Mouse (Mus musculus) lung, postnatal 0 days (tissue): ENCODE measurements around the gene Tango6. TPM values are rescaled to one million over a fixed set of nuclear protein-coding genes. Genes with fewer than 3 reads are reported as not detected.

Experiments
- ATAC-seq: fragments of 200-750 bp; cut with Nextera tagmentation; 2 replicates; pipeline ENCODE4 v1.8.0; 2017; ENCODE audit warnings: moderate library complexity
- DNase-seq: peaks from one replicate; pipeline ENCODE4 v3.0.0-alpha.2; 2016; ENCODE audit warnings: low spot score
- H3K27ac ChIP-seq: fragments of 300-500 bp; sonication (generic); 2 replicates; pipeline ENCODE4 v1.5.1; 2014; ENCODE audit warnings: antibody characterized with exemption, mild to moderate bottlenecking, low read length, mixed read lengths
- H3K27me3 ChIP-seq: fragments of 300-500 bp; sonication (generic); replicated peaks from 2 replicates; pipeline ENCODE4 v1.6.1; 2014; ENCODE audit warnings: low read length, mixed read lengths; ENCODE audit not compliant: insufficient read depth
- H3K36me3 ChIP-seq: fragments of 300-500 bp; sonication (generic); 2 replicates; pipeline ENCODE4 v1.6.1; 2014; ENCODE audit warnings: low read length, mixed read lengths; ENCODE audit not compliant: insufficient read depth
- H3K4me1 ChIP-seq: fragments of 300-500 bp; sonication (generic); 2 replicates; pipeline ENCODE4 v1.6.1; 2014; ENCODE audit warnings: antibody characterized with exemption, low read depth, low read length, mixed read lengths; ENCODE audit not compliant: insufficient read depth
- H3K4me2 ChIP-seq: fragments of 300-500 bp; sonication (generic); replicated peaks from 2 replicates; pipeline ENCODE4 v1.6.1; 2014; ENCODE audit warnings: low read depth, mild to moderate bottlenecking, low read length, moderate library complexity, mixed read lengths
- H3K4me3 ChIP-seq: fragments of 300-500 bp; sonication (generic); 2 replicates; pipeline ENCODE4 v1.5.1; 2014; ENCODE audit warnings: low read depth, low read length
- H3K9ac ChIP-seq: fragments of 300-500 bp; sonication (generic); replicated peaks from 2 replicates; pipeline ENCODE4 v1.6.1; 2014; ENCODE audit warnings: low read depth, mild to moderate bottlenecking
- H3K9me3 ChIP-seq: fragments of 300-500 bp; sonication (generic); 2 replicates; pipeline ENCODE4 v1.6.1; 2016; ENCODE audit warnings: low read length, mixed read lengths
- CTCF ChIP-seq: IDR thresholded peaks from 2 replicates; pipeline ENCODE4 v1.5.1; 2016; ENCODE audit warnings: antibody characterized with exemption, mild to moderate bottlenecking
- EP300 ChIP-seq: IDR thresholded peaks from 2 replicates; pipeline ENCODE4 v1.6.1; 2016; ENCODE audit warnings: antibody characterized with exemption, mild to moderate bottlenecking, control low read depth
- WGBS: fragments of 180-500 bp; shearing (Covaris S2); extraction: QIAGEN DNeasy Blood & Tissue Kit; methylation state at CpG from one replicate; pipeline ENCODE4 v1.1.7; 2014; 5-methylcytosine and 5-hydroxymethylcytosine counted together
- polyA plus RNA-seq: library from polyadenylated mRNA; unstranded; fragments of >200 nt; fragmentation: Nextera tagmentation; extraction: Ambion mirVana; gene quantifications from 2 replicates; pipeline ENCODE4 v1.2.1, GENCODE M21; 2015

Gene Tango6
- polyA plus RNA-seq, 1 experiment from 2014 or later: 3.5 TPM

DNA sequence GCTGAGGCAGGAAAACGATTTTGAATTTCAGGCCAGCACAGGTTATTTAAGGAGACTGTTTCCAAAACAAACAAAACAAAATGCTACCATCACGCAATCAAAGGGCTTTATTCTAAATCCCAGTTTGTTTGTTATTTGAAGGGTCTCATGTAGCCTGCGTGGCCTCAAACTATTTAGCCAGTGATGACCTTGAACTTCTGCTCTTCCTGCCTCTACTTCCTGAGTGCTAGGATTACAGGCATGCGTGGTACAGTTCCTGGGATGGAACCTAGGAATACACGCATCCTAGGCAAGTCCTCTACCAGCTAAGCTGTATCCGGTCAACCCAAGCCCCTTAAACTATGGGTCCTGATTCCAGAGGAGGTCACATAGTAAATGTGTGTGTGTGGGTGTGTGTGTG lies 39.6 kb downstream of the Tango6 start:
- 67% methylated on average over 6 of the region's 6 CpGs for WGBS
- DNase-seq: no peak
- no peaks in the 10 kb centered on the region for H3K27me3 ChIP-seq

DNA sequence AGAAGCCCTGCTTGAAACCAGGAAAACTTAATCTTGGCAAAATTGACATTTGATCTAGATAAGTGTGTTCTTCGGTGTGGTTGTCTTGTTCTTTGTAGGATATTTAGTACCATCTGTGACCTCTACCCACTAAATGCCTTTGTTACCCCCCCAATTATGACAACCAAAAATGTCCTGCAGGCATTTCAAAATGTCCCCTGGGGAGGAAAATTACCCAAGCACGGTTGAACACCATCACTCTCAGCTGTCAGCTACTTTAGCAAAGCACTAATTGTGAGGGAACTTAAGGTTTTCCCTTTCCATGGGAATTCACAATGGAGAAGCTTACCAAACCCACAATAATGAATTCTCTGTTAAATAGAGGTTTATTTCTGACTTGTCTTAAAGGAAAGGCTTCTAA lies 41.1 kb downstream of the Tango6 start:
- H3K4me3 ChIP-seq: no peak overlapping the region
- no peaks in the 10 kb centered on the region for H3K9me3 ChIP-seq
- no peak overlapping the region for H3K27ac ChIP-seq
- H3K4me1 ChIP-seq: no peaks in the 10 kb centered on the region
- 55% methylated on average over 2 of the region's 2 CpGs for WGBS
- no peaks in the 10 kb centered on the region for H3K27me3 ChIP-seq
- H3K36me3 ChIP-seq: 0 out of 2 replicates have a peak, but pooled peaks cover 9% of the 10 kb centered on the region
- DNase-seq (no peak), ATAC-seq (no peak)
- TF ChIP-seq CTCF (no peak), EP300 (no peak)
- H3K9ac ChIP-seq: no peak overlapping the region
- H3K4me2 ChIP-seq: no peak overlapping the region

More for the DNA sequence above, 39.6 kb downstream of the Tango6 start:
- Histone ChIP-seq H3K36me3 (0 out of 2 replicates have a peak, but pooled peaks cover 9% of the 10 kb centered on the region), H3K4me2 (no peak overlapping the region), H3K4me1 (no peaks in the 10 kb centered on the region; the same call in 1 of the 2 replicates), H3K4me3 (no peak overlapping the region), H3K27ac (no peak overlapping the region), H3K9me3 (no peaks in the 10 kb centered on the region), H3K9ac (no peak overlapping the region)
- TF ChIP-seq EP300: no peak
- no peak for TF ChIP-seq CTCF
- ATAC-seq: no peak

DNA sequence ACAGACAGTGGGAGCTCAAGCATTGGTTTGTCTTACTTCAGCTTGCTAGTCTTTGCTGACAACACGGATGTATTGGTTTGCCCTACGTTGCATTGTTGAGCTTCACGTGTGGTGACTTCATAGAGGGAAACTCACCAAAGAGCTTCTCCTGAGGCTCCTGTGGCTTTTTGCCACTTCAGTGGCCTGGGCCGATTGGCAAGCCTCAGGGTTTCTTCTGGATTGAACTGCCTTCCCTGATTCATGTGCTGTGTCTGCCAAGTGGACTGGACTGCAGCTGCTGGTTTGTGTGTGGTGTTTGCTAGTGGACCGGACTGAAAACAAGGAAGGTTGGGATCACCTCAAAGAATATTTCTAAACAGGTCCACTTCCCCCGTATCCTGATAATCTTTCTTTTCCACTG lies 43.7 kb downstream of the Tango6 start:
- 78% methylated on average over 6 of the region's 6 CpGs for WGBS
- Histone ChIP-seq H3K9ac (no peak overlapping the region), H3K36me3 (0 out of 2 replicates have a peak, but pooled peaks cover 9% of the 10 kb centered on the region), H3K27ac (no peak overlapping the region), H3K27me3 (no peaks in the 10 kb centered on the region), H3K4me1 (no peaks in the 10 kb centered on the region), H3K9me3 (no peaks in the 10 kb centered on the region), H3K4me2 (no peak overlapping the region), H3K4me3 (no peak overlapping the region)
- no peak for ATAC-seq
- DNase-seq: no peak
- TF ChIP-seq CTCF (no peak), EP300 (no peak)

DNA sequence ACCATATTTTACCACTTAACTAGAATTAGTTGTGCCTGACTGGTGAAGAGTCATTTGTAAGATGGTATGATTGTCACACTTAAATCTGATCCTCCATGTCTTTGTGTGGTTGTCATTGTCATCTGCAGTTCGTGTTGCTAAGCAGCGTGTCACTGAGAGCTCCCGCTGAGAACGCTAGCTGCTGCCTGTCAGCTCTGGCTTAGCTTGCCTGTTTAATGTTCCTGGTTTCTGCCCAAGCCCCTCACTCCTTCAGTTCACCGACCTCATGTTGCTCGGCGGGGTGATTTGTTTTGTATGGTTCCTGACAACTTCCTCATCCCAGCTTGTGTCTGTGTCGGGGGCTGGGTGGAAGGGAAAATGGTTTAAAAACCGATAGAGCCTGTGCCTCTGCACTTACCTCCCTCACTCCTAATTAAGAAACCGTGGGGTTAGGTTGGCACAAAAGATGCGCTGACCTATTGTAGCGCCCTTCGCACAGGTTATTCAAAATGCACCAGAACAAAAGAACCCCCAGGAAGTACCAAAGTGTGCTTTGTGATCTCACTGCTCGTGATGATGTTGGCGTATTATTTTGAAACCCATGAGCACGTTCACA lies 44.5 kb downstream of the Tango6 start:
- no peak overlapping the region for H3K27ac ChIP-seq
- 47% methylated on average over 16 of the region's 16 CpGs for WGBS

DNA sequence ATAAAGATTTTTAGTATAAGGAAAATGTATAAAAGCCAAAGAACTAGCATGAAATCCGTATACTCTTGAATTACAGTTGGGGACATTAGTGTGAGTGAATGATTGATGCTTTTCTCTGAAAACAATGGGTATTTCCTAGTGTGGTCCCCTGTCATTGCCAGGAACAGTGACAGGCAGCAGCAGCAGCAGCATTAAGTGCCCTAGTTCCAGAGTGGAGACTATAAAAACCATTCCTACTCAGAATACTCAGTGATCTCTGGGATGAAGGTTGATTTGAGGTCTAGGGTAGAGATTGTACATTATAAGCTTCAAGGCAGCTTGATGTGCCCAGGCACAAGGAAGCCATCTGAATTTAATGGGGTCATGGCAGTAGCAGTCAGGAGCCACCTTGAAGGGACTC lies 45.0 kb downstream of the Tango6 start:
- no peak for ATAC-seq
- Histone ChIP-seq H3K4me2 (no peak overlapping the region), H3K4me1 (no peaks in the 10 kb centered on the region), H3K27ac (no peak overlapping the region), H3K9ac (no peak overlapping the region), H3K27me3 (no peaks in the 10 kb centered on the region), H3K36me3 (0 out of 2 replicates have a peak, but pooled peaks cover 9% of the 10 kb centered on the region), H3K9me3 (no peaks in the 10 kb centered on the region), H3K4me3 (no peak overlapping the region)
- WGBS: 57% methylated on average over 1 of the region's 1 CpGs
- DNase-seq: no peak
- TF ChIP-seq EP300: no peak

More for the DNA sequence above, 44.5 kb downstream of the Tango6 start:
- H3K4me1 ChIP-seq: no peaks in the 10 kb centered on the region
- no peaks in the 10 kb centered on the region for H3K27me3 ChIP-seq
- 0 out of 2 replicates have a peak, but pooled peaks cover 9% of the 10 kb centered on the region for H3K36me3 ChIP-seq
- no peak overlapping the region for H3K4me3 ChIP-seq
- DNase-seq (no peak), ATAC-seq (no peak)
- no peak overlapping the region for H3K9ac ChIP-seq
- TF ChIP-seq EP300 (no peak), CTCF (no peak)
- H3K4me2 ChIP-seq: 0 out of 2 replicates have a peak overlapping the region, but pooled peaks have one; percentile 1
- no peaks in the 10 kb centered on the region for H3K9me3 ChIP-seq

DNA sequence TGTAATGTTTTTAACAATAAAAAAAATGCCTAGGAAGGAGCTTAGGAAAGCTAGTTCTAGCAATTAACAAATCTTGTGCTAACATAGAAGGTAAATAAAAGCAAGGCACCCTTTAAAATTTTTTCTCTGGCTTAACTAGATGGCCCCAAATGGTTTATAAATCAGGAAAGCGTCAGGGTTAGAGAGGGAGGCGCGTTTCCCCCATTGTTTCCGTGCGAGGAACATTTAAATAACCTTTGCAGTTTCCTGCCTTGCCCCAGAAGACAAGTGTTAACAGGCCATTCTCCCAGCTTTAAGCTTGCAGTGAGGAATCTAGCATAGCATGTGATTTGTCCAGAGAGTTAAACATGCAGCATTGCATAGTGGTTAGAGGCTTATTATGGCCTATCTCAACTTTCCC lies 50.1 kb downstream of the Tango6 start:
- Histone ChIP-seq H3K36me3 (peaks cover 9% of the 10 kb centered on the region; the same call in 1 of the 2 replicates), H3K27me3 (no peaks in the 10 kb centered on the region), H3K9me3 (no peaks in the 10 kb centered on the region), H3K4me3 (no peak overlapping the region), H3K27ac (no peak overlapping the region), H3K4me2 (no peak overlapping the region), H3K9ac (no peak overlapping the region), H3K4me1 (no peaks in the 10 kb centered on the region)
- DNase-seq (no peak), ATAC-seq (no peak)
- TF ChIP-seq EP300 (0 out of 2 replicates have a peak, but pooled peaks have one; percentile 14), CTCF (no peak)
- WGBS: 56% methylated on average over 5 of the region's 5 CpGs

DNA sequence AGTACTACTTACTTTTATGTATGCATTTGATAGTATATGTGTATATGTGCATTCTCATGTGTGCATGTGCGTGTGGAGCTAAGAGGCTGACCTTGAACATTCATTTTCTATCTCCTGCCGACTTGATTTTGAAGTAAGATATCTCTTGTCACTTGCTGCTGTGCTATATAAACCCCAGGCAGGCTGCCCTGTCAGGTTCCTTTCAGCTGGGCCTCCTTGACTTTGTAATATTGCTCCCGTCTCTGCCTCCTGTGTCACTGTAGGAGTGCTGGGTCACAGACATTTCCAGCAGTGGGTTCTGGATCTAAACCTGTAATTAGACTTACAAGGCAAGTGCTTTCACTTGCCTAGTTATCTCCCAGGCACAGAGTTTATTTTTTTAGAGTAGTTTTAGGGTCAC lies 50.8 kb downstream of the Tango6 start:
- Histone ChIP-seq H3K9me3 (no peaks in the 10 kb centered on the region), H3K27ac (no peak overlapping the region), H3K4me2 (no peak overlapping the region), H3K9ac (no peak overlapping the region), H3K4me3 (no peak overlapping the region), H3K36me3 (peaks cover 9% of the 10 kb centered on the region; the same call in 1 of the 2 replicates), H3K4me1 (no peaks in the 10 kb centered on the region), H3K27me3 (no peaks in the 10 kb centered on the region)
- ATAC-seq: no peak
- TF ChIP-seq EP300 (no peak), CTCF (no peak)
- no peak for DNase-seq
- 70% methylated on average over 3 of the region's 3 CpGs for WGBS
